Mouse (Mus musculus) megakaryocyte progenitor cell, adult 5-6 weeks (primary cell): ENCODE measurements around the gene Phactr1. TPM values are rescaled to one million over a fixed set of nuclear protein-coding genes. Genes with fewer than 3 reads are reported as not detected.
"Not testable (repeated sequence)": the region's sequence is repeated elsewhere in the genome, so short reads cannot be mapped to it uniquely, and the experiment has no call there.

Source experiments
- ATAC-seq: replicated peaks from 2 replicates; pipeline ENCODE4 v1.8.0; 2016; ENCODE audit warnings: mild to moderate bottlenecking, moderate TSS enrichment, inconsistent platforms; ENCODE audit not compliant: poor library complexity
- total RNA-seq, 2 experiments: library from RNA; stranded (forward) in 1 of 2; stranded (reverse) in 1 of 2; fragments of 157-497, 149-512 nt in 1 of 2; fragments of 200-1000 nt in 1 of 2; gene quantifications; 2 replicates each; pipeline versions ENCODE4 v1.2.3 to v1.2.4; 2015 to 2017

Gene Phactr1
- total RNA-seq, 2 experiments from 2014 or later, result 0.20 TPM; not detected in 1

- ATAC-seq, result no peak
Observed at GRCm38 (mm10) chr13:42916194-42917033, 236.0 kb downstream of the Phactr1 start.

- no peak for ATAC-seq
Observed at GRCm38 (mm10) chr13:42917251-42917650, 236.8 kb downstream of the Phactr1 start.

- no peak for ATAC-seq
Observed at GRCm38 (mm10) chr13:42920062-42920461, 239.6 kb downstream of the Phactr1 start.

- no peak for ATAC-seq
Observed at GRCm38 (mm10) chr13:42921769-42922450, 241.5 kb downstream of the Phactr1 start.

GRCm38 (mm10) chr13:42927778-42928177, 247.4 kb downstream of the Phactr1 start:
- ATAC-seq, result no peak

GRCm38 (mm10) chr13:42929529-42930235, 249.3 kb downstream of the Phactr1 start:
- ATAC-seq, result no peak

GRCm38 (mm10) chr13:42932046-42932445, 251.6 kb downstream of the Phactr1 start:
- ATAC-seq, result no peak

GRCm38 (mm10) chr13:42934538-42935126, 254.2 kb downstream of the Phactr1 start:
- ATAC-seq, result no peak

- no peak for ATAC-seq
Observed at GRCm38 (mm10) chr13:42937871-42938270, 257.4 kb downstream of the Phactr1 start.

- ATAC-seq, result no peak
Observed at GRCm38 (mm10) chr13:42938346-42938745, 257.9 kb downstream of the Phactr1 start.

- no peak for ATAC-seq
Observed at GRCm38 (mm10) chr13:42940271-42940670, 259.8 kb downstream of the Phactr1 start.

GRCm38 (mm10) chr13:42944106-42944505, 263.7 kb downstream of the Phactr1 start:
- no peak for ATAC-seq

- not testable (repeated sequence) for ATAC-seq
Observed at GRCm38 (mm10) chr13:42945201-42945600, 264.8 kb downstream of the Phactr1 start.

GRCm38 (mm10) chr13:42948717-42949265, 268.4 kb downstream of the Phactr1 start:
- no peak for ATAC-seq

GRCm38 (mm10) chr13:42949336-42949735, 268.9 kb downstream of the Phactr1 start:
- ATAC-seq, result no peak

- no peak for ATAC-seq
Observed at GRCm38 (mm10) chr13:42950056-42950455, 269.6 kb downstream of the Phactr1 start.

GRCm38 (mm10) chr13:42952037-42952721, 271.8 kb downstream of the Phactr1 start:
- no peak for ATAC-seq

GRCm38 (mm10) chr13:42953071-42953470, 272.6 kb downstream of the Phactr1 start:
- no peak for ATAC-seq

- ATAC-seq, result no peak
Observed at GRCm38 (mm10) chr13:42954116-42954515, 273.7 kb downstream of the Phactr1 start.

GRCm38 (mm10) chr13:42956327-42956726, 275.9 kb downstream of the Phactr1 start:
- ATAC-seq, result no peak
